Mouse (Mus musculus): ENCODE results near the gene Trank1.

Gene Trank1

GRCm38 (mm10) chr9:111425113-111425512 lies 113.6 kb downstream of the Trank1 start:
- in situ Hi-C loops (cut with MboI), result no loop called here

- in situ Hi-C loops (cut with MboI), result no loop called here
These were observed 114.4 kb downstream of the Trank1 start for GRCm38 (mm10) chr9:111425952-111426351.

- in situ Hi-C loops (cut with MboI), result no loop called here
These were observed 116.5 kb downstream of the Trank1 start for GRCm38 (mm10) chr9:111427891-111428555.

GRCm38 (mm10) chr9:111428698-111429362 lies 117.3 kb downstream of the Trank1 start:
- in situ Hi-C loops (cut with MboI), result no loop called here

DNA sequence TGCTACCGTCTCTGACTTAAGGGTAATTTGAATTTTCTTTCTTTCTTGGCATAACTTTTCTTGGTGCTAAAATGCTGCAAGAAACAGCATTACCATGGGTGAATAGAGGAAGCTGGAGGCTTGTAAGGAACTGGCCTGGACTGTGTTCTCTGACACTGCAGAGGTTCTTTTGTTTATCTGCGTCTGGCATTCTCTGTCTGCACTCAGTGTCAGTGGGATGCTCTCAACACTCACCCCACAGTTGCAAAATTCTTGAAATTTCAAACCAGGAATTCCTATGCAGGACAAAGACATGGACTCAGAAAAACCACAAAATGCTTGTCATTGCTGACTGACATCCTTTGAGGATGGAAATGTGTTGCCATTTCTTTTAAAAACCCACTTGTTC lies 117.8 kb downstream of the Trank1 start:
- in situ Hi-C loops (cut with MboI), result no loop called here

DNA sequence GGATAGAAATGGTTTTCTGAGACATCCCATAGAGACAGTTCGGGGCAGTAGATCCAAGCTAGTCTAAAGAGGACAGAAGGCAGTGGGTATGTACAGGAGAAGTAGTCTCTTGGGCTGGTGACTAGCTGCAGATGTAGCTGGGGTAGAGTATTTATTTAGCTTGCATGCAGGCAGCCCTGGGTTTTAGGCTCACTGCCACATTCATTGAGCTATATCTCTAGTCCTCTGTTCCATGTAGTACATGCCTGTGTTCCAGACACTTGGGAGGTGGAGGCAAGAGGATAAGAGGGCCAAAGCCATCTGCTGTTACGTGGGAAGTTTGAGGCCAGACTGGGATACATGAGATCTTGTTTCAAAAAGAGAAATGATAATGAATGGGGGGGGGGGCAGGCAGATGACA lies 123.9 kb downstream of the Trank1 start:
- in situ Hi-C loops (cut with MboI), result no loop called here

- in situ Hi-C loops (cut with MboI), result no loop called here
These were observed 127.6 kb downstream of the Trank1 start, which contains the start of gene Dclk3 for GRCm38 (mm10) chr9:111438904-111439835. Gene Dclk3, plus strand, starts transcription at chr9:111439081.

- in situ Hi-C loops (cut with MboI), result no loop called here
These were observed 128.3 kb downstream of the Trank1 start for GRCm38 (mm10) chr9:111439836-111440201.

DNA sequence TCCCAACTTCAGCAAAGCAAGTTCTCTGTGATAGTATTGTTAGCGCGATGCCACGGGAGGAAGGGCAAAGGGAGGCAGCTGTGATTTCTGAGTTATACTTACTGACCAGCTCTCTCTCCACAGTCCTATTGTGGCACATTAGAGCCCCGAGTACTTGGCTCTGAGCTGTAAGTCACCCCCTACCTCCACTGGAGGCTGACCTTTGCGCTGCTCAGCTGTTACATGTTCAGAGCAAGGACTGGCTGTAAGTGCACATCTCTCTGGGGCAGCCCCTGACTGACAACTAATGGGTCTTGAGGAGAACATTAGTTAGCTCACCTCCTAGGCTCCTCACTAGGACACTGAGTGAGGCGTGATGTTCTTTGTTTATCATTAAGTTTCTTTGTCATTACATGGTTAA lies 128.9 kb downstream of the Trank1 start:
- in situ Hi-C loops (cut with MboI), result no loop called here

DNA sequence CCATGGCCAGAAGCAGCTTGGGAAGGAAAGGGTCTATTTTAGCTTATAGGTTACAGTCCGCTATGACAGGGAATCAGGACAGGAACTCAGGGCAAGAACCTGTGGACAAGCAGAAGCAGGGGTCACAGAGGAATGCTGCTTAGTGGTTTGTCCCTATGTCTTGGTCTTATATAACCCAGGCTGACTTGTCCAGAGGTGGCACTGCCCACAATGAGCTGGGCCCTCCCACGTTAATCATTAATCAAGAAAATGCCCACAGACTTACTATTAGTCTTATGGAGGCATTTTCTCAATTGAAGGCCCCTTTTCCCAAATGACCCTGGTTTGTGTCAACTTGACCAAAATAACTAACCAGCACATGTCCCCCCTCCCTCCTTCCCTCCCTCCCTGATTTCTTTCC lies 129.6 kb downstream of the Trank1 start:
- in situ Hi-C loops (cut with MboI), result no loop called here

Measured in mature B cell (primary cell).